Mouse (Mus musculus) hindbrain, embryonic 11.5 days (tissue): ENCODE measurements around the gene Wdr5. TPM values are rescaled to one million over a fixed set of nuclear protein-coding genes. Genes with fewer than 3 reads are reported as not detected.

Source experiments
- polyA plus RNA-seq: library from polyadenylated mRNA; unstranded; fragments of >200 nt; fragmentation: Nextera tagmentation; extraction: Ambion mirVana; gene quantifications from 2 replicates; pipeline ENCODE4 v1.2.1, GENCODE M21; 2014

The Wdr5 gene
- polyA plus RNA-seq, 1 experiment from 2014 or later = 58.6 TPM

Other genes with a start within 250 kb of the Wdr5 start
- gene Vav2, start 88.1 kb upstream of the Wdr5 start, polyA plus RNA-seq = 12.9 and 14.9 TPM in 2 replicates
- 15.0 and 17.3 TPM in 2 replicates for gene Brd3os, start 72.8 kb upstream of the Wdr5 start, polyA plus RNA-seq
- gene Brd3, start 7.5 kb upstream of the Wdr5 start, polyA plus RNA-seq = 160 and 161 TPM in 2 replicates
- 6.5 and 7.6 TPM in 2 replicates for gene Rxra, start 161.3 kb downstream of the Wdr5 start, polyA plus RNA-seq